Mouse (Mus musculus): ENCODE data around the gene Bcl2l14.

- no peak for TF ChIP-seq POLR2A (IDR thresholded peaks at IDR 0.05; ENCODE audit: extremely low read depth, insufficient read depth, low read length)
- TF ChIP-seq CTCF (IDR thresholded peaks at IDR 0.05; ENCODE audit: extremely low read depth, insufficient read depth, low read length): no peak
Measured at GRCm38 (mm10) chr6:134385931-134386330, 10.2 kb upstream of the Bcl2l14 start.
